Mouse (Mus musculus): Measurements from ENCODE around the gene Tmem216.
"Not testable (repeated sequence)": the region's sequence is repeated elsewhere in the genome, so short reads cannot be mapped to it uniquely, and the experiment has no call there.

Gene Tmem216

GRCm38 (mm10) chr19:10565217-10565616 lies 9.2 kb upstream of the Tmem216 start:
- DNase-seq (ENCODE audit: low spot score in 2 of 2) = no peak

GRCm38 (mm10) chr19:10564278-10564677 lies 8.2 kb upstream of the Tmem216 start:
- no peak for DNase-seq (ENCODE audit: low spot score in 2 of 2)

GRCm38 (mm10) chr19:10562351-10562750 lies 6.3 kb upstream of the Tmem216 start:
- DNase-seq (ENCODE audit: low spot score in 2 of 2) = no peak

GRCm38 (mm10) chr19:10561558-10562314 lies 5.7 kb upstream of the Tmem216 start:
- DNase-seq (ENCODE audit: low spot score in 2 of 2) = no peak

- DNase-seq (ENCODE audit: low spot score in 2 of 2) = no peak
These were observed 4.1 kb upstream of the Tmem216 start for GRCm38 (mm10) chr19:10560108-10560507.

GRCm38 (mm10) chr19:10557837-10558375 lies 1.9 kb upstream of the Tmem216 start:
- DNase-seq (ENCODE audit: low spot score in 2 of 2) = not testable (repeated sequence)

GRCm38 (mm10) chr19:10557430-10557829 lies 1.4 kb upstream of the Tmem216 start:
- DNase-seq (ENCODE audit: low spot score in 2 of 2) = no peak

GRCm38 (mm10) chr19:10557001-10557400 lies 963 bp upstream of the Tmem216 start:
- DNase-seq (ENCODE audit: low spot score in 2 of 2) = no peak

GRCm38 (mm10) chr19:10539454-10539853 lies 16.6 kb downstream of the Tmem216 start:
- no peak for DNase-seq (ENCODE audit: low spot score in 2 of 2)

- DNase-seq (ENCODE audit: low spot score in 2 of 2) = no peak
These were observed 26.0 kb downstream of the Tmem216 start for GRCm38 (mm10) chr19:10530082-10530481.

GRCm38 (mm10) chr19:10525910-10526309 lies 30.1 kb downstream of the Tmem216 start, which contains the start of gene Sdhaf2:
Sdhaf2 (minus strand) TSS chr19:10526142.
- DNase-seq (ENCODE audit: low spot score in 2 of 2) = peak in 1 of 2 experiments; percentile 35

- peak; percentile 76 to 79 for DNase-seq (ENCODE audit: low spot score in 2 of 2)
These were observed 30.7 kb downstream of the Tmem216 start, which contains the start of gene Cpsf7 for GRCm38 (mm10) chr19:10525106-10525901. Cpsf7 (plus strand) TSS chr19:10525266.

GRCm38 (mm10) chr19:10524784-10525105 lies 31.3 kb downstream of the Tmem216 start:
- DNase-seq (ENCODE audit: low spot score in 2 of 2) = no peak

- DNase-seq (ENCODE audit: low spot score in 2 of 2) = no peak
These were observed 32.5 kb downstream of the Tmem216 start for GRCm38 (mm10) chr19:10523483-10524080.

GRCm38 (mm10) chr19:10521926-10522325 lies 34.1 kb downstream of the Tmem216 start:
- DNase-seq (ENCODE audit: low spot score in 2 of 2) = no peak

- DNase-seq (ENCODE audit: low spot score in 2 of 2) = no peak
These were observed 35.7 kb downstream of the Tmem216 start for GRCm38 (mm10) chr19:10520355-10520754.

- DNase-seq (ENCODE audit: low spot score in 2 of 2) = no peak
These were observed 45.2 kb downstream of the Tmem216 start for GRCm38 (mm10) chr19:10510759-10511330.

GRCm38 (mm10) chr19:10502571-10502970 lies 53.5 kb downstream of the Tmem216 start:
- DNase-seq (ENCODE audit: low spot score in 2 of 2) = peak in 1 of 2 experiments; percentile 43

GRCm38 (mm10) chr19:10500581-10500980 lies 55.5 kb downstream of the Tmem216 start:
- no peak for DNase-seq (ENCODE audit: low spot score in 2 of 2)

- no peak for DNase-seq (ENCODE audit: low spot score in 2 of 2)
These were observed 58.4 kb downstream of the Tmem216 start for GRCm38 (mm10) chr19:10497512-10498160.

GRCm38 (mm10) chr19:10496976-10497375 lies 59.1 kb downstream of the Tmem216 start:
- no peak for DNase-seq (ENCODE audit: low spot score in 2 of 2)
